Mouse (Mus musculus): ENCODE results near the gene Bscl2. TPM values are rescaled to one million over a fixed set of nuclear protein-coding genes. Genes with fewer than 3 reads are reported as not detected.
"Not testable (repeated sequence)": the region's sequence is repeated elsewhere in the genome, so short reads cannot be mapped to it uniquely, and the experiment has no call there.

Gene Bscl2
- polyA plus RNA-seq, 1 experiment, result not detected

GRCm38 (mm10) chr19:8895397-8895960, 58.2 kb downstream of the Bscl2 start:
- 81% methylated on average over 9 of the region's 9 CpGs for WGBS
- Histone ChIP-seq H3K27ac (ENCODE audit: insufficient read depth, low read depth, low read length) (no peak overlapping the region), H3K4me3 (ENCODE audit: insufficient read depth, low read depth, low read length) (no peak overlapping the region), H3K4me1 (ENCODE audit: control insufficient read depth, insufficient read depth, low read length) (peaks cover 9% of the 10 kb centered on the region)
- no peak for TF ChIP-seq CTCF (IDR thresholded peaks at IDR 0.05; ENCODE audit: insufficient read depth, low read depth, low read length)
- no peak for TF ChIP-seq POLR2A (IDR thresholded peaks at IDR 0.05; ENCODE audit: insufficient read depth, low read depth, low read length)

DNA sequence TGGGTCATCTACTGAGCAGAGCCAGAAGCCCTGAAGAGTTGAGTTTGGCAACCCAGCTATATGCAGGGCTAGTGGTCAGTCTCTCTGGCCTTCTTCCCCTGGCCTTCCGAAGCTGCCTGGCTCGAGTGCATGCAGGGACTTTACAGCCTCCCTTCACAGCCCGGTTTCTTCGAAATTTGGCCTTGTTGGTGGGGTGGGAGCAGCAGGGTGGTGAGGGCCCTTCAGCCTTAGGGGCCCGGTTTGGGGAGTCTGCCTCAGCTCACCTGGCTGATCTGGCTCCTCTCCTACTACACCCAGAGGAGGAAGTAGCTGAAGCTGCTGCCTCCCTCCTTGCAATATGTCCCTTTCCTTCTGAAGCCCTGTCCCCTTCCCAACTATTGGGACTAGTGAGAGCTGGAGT, 59.0 kb downstream of the Bscl2 start:
- H3K4me3 ChIP-seq (ENCODE audit: insufficient read depth, low read depth, low read length); H3K27ac ChIP-seq (ENCODE audit: insufficient read depth, low read depth, low read length); H3K4me1 ChIP-seq (ENCODE audit: control insufficient read depth, insufficient read depth, low read length): not testable (repeated sequence)
- WGBS, result 92% methylated on average over 5 of the region's 5 CpGs

DNA sequence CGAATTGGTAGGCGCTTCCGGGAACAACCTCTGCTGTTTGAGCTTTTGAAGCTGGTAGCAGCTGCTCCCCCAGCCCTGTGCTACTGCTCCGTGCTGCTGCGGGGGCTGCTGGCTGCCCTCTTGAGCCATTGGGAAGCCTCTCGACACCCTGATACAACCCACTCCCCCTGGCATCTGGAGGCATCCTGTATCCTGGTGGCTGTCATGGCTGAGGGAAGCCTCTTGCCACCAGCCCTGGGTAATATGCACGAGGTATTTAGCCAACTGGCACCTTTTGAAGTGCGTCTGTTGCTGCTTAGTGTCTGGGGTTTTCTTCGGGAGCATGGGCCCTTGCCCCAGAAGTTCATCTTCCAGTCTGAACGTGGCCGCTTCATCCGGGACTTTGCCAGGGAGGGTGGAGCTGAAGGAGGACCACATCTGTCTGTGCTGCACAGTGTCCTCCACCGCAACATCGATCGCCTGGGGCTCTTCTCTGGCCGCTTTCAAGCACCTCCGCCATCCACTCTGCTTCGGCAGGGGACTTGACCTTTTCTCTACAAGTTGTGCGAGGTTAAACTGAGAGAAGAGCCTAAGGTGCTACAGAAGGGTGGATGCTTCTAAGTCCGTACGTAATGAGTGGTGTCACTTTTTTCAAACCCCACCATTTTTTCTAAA, 60.1 kb downstream of the Bscl2 start:
- not testable (repeated sequence) for H3K4me1 ChIP-seq (ENCODE audit: control insufficient read depth, insufficient read depth, low read length)
- 15% methylated on average over 21 of the region's 21 CpGs for WGBS
- Histone ChIP-seq H3K27ac (ENCODE audit: insufficient read depth, low read depth, low read length) (0 out of 2 replicates have a peak overlapping the region, but pooled peaks have one; percentile 8), H3K4me3 (ENCODE audit: insufficient read depth, low read depth, low read length) (peak overlapping the region; percentile 83)

DNA sequence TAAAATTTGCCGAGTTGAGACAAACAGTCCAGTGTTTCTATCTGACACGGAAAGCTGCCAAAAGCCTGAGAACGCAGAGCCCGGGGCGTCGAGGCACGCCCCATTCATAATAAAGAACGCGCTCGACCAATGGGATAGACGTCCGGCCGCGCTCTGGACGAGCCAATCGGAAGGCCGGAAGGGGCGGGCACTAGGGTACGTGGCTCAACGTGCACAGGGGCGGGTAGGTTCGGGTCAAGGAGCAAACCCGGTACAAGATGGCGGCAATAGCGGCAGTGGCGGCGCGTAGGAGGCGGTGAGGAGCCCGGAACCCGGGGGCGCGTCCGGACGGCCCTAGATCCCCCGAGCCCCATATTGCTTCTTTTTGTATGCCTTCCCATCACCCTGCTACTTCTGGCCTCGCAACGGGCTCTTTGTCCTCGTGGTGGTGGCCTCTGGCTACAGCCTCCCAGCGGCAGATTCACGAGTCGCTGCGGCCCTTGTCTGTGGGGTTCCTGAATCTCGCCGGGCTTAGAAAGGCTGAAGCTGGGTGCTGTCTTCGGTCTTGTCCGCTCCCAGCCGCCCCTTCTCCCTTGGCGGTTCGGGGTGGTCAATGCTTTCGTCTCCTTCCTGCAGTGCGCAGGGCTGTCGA, 60.7 kb downstream of the Bscl2 start, which contains the start of gene Ganab:
Gene Ganab (plus strand): TSS at position 207 of the 631 bp plus-strand sequence.
- Histone ChIP-seq H3K4me1 (ENCODE audit: control insufficient read depth, insufficient read depth, low read length) (peaks cover 9% of the 10 kb centered on the region), H3K4me3 (ENCODE audit: insufficient read depth, low read depth, low read length) (peak within 1 kb of the TSS; percentile 83), H3K27ac (ENCODE audit: insufficient read depth, low read depth, low read length) (peak within 1 kb of the TSS; percentile 77)
- under 1% methylated on average over 53 of the region's 53 CpGs for WGBS
- TF ChIP-seq CTCF (IDR thresholded peaks at IDR 0.05; ENCODE audit: insufficient read depth, low read depth, low read length), result peak; percentile 40; the same call in 1 of the 2 replicates
- TF ChIP-seq POLR2A (IDR thresholded peaks at IDR 0.05; ENCODE audit: insufficient read depth, low read depth, low read length), result peak; percentile 74

Other genes starting within 250 kb of the Bscl2 start
- gene Slc22a8, start 246.2 kb upstream of the Bscl2 start, polyA plus RNA-seq (2012; ENCODE audit: insufficient read depth, insufficient read length, low replicate concordance, missing spikeins), result not detected in 2 replicates
- gene Slc22a6, start 219.4 kb upstream of the Bscl2 start, polyA plus RNA-seq (2012; ENCODE audit: insufficient read depth, insufficient read length, low replicate concordance, missing spikeins), result not detected in 2 replicates
- not detected in 2 replicates for gene Chrm1, start 173.7 kb upstream of the Bscl2 start, polyA plus RNA-seq (2012; ENCODE audit: insufficient read depth, insufficient read length, low replicate concordance, missing spikeins)
- not detected in 2 replicates for gene Slc3a2, start 114.1 kb upstream of the Bscl2 start, polyA plus RNA-seq (2012; ENCODE audit: insufficient read depth, insufficient read length, low replicate concordance, missing spikeins)
- gene Wdr74, start 101.6 kb upstream of the Bscl2 start, polyA plus RNA-seq (2012; ENCODE audit: insufficient read depth, insufficient read length, low replicate concordance, missing spikeins), result not detected in 2 replicates
- gene 1700092M07Rik, start 96.7 kb upstream of the Bscl2 start, polyA plus RNA-seq (2012; ENCODE audit: insufficient read depth, insufficient read length, low replicate concordance, missing spikeins), result not detected in 2 replicates
- gene Stx5a, start 96.1 kb upstream of the Bscl2 start, polyA plus RNA-seq (2012; ENCODE audit: insufficient read depth, insufficient read length, low replicate concordance, missing spikeins), result 609 TPM in 1 of 2 replicates, not detected in the other
- gene Nxf1, start 80.4 kb upstream of the Bscl2 start, polyA plus RNA-seq (2012; ENCODE audit: insufficient read depth, insufficient read length, low replicate concordance, missing spikeins), result not detected in 2 replicates
- not detected in 2 replicates for gene Tmem223, start 66.5 kb upstream of the Bscl2 start, polyA plus RNA-seq (2012; ENCODE audit: insufficient read depth, insufficient read length, low replicate concordance, missing spikeins)
- gene Tmem179b, start 63.0 kb upstream of the Bscl2 start, polyA plus RNA-seq (2012; ENCODE audit: insufficient read depth, insufficient read length, low replicate concordance, missing spikeins), result not detected in 2 replicates
- not detected in 2 replicates for gene Taf6l, start 51.0 kb upstream of the Bscl2 start, polyA plus RNA-seq (2012; ENCODE audit: insufficient read depth, insufficient read length, low replicate concordance, missing spikeins)
- gene Polr2g, start 38.9 kb upstream of the Bscl2 start, polyA plus RNA-seq (2012; ENCODE audit: insufficient read depth, insufficient read length, low replicate concordance, missing spikeins), result not detected in 2 replicates
- not detected in 2 replicates for gene Zbtb3, start 34.9 kb upstream of the Bscl2 start, polyA plus RNA-seq (2012; ENCODE audit: insufficient read depth, insufficient read length, low replicate concordance, missing spikeins)
- not detected in 2 replicates for gene Ttc9c, start 18.1 kb upstream of the Bscl2 start, polyA plus RNA-seq (2012; ENCODE audit: insufficient read depth, insufficient read length, low replicate concordance, missing spikeins)
- 134 and 194 TPM in 2 replicates for gene Hnrnpul2, start 17.5 kb upstream of the Bscl2 start, polyA plus RNA-seq (2012; ENCODE audit: insufficient read depth, insufficient read length, low replicate concordance, missing spikeins)
- not detected in 2 replicates for gene AC129217.1, start 7.7 kb upstream of the Bscl2 start, polyA plus RNA-seq (2012; ENCODE audit: insufficient read depth, insufficient read length, low replicate concordance, missing spikeins)
- gene Gng3, start 1.7 kb downstream of the Bscl2 start, polyA plus RNA-seq (2012; ENCODE audit: insufficient read depth, insufficient read length, low replicate concordance, missing spikeins), result not detected in 2 replicates
- gene Lrrn4cl, start 13.3 kb downstream of the Bscl2 start, polyA plus RNA-seq (2012; ENCODE audit: insufficient read depth, insufficient read length, low replicate concordance, missing spikeins), result not detected in 2 replicates
- gene Ubxn1, start 34.0 kb downstream of the Bscl2 start, polyA plus RNA-seq (2012; ENCODE audit: insufficient read depth, insufficient read length, low replicate concordance, missing spikeins), result 403 TPM in 1 of 2 replicates, not detected in the other
- gene Uqcc3, start 43.5 kb downstream of the Bscl2 start, polyA plus RNA-seq (2012; ENCODE audit: insufficient read depth, insufficient read length, low replicate concordance, missing spikeins), result not detected in 2 replicates
- not detected in 2 replicates for gene Lbhd1, start 46.3 kb downstream of the Bscl2 start, polyA plus RNA-seq (2012; ENCODE audit: insufficient read depth, insufficient read length, low replicate concordance, missing spikeins)
- gene Gm49403, start 46.5 kb downstream of the Bscl2 start, polyA plus RNA-seq (2012; ENCODE audit: insufficient read depth, insufficient read length, low replicate concordance, missing spikeins), result not detected in 2 replicates
- not detected in 2 replicates for gene 1810009A15Rik, start 51.4 kb downstream of the Bscl2 start, polyA plus RNA-seq (2012; ENCODE audit: insufficient read depth, insufficient read length, low replicate concordance, missing spikeins)
- gene Gm49416, start 51.5 kb downstream of the Bscl2 start, polyA plus RNA-seq (2012; ENCODE audit: insufficient read depth, insufficient read length, low replicate concordance, missing spikeins), result not detected in 2 replicates
- not detected in 2 replicates for gene Ints5, start 55.5 kb downstream of the Bscl2 start, polyA plus RNA-seq (2012; ENCODE audit: insufficient read depth, insufficient read length, low replicate concordance, missing spikeins)
- not detected in 2 replicates for gene Ganab, start 60.6 kb downstream of the Bscl2 start, polyA plus RNA-seq (2012; ENCODE audit: insufficient read depth, insufficient read length, low replicate concordance, missing spikeins)
- gene B3gat3, start 82.9 kb downstream of the Bscl2 start, polyA plus RNA-seq (2012; ENCODE audit: insufficient read depth, insufficient read length, low replicate concordance, missing spikeins), result not detected in 2 replicates
- not detected in 2 replicates for gene Rom1, start 91.9 kb downstream of the Bscl2 start, polyA plus RNA-seq (2012; ENCODE audit: insufficient read depth, insufficient read length, low replicate concordance, missing spikeins)
- gene Eml3, start 92.1 kb downstream of the Bscl2 start, polyA plus RNA-seq (2012; ENCODE audit: insufficient read depth, insufficient read length, low replicate concordance, missing spikeins), result not detected in 2 replicates
- not detected in 2 replicates for gene Mta2, start 104.4 kb downstream of the Bscl2 start, polyA plus RNA-seq (2012; ENCODE audit: insufficient read depth, insufficient read length, low replicate concordance, missing spikeins)
- not detected in 2 replicates for gene Tut1, start 116.4 kb downstream of the Bscl2 start, polyA plus RNA-seq (2012; ENCODE audit: insufficient read depth, insufficient read length, low replicate concordance, missing spikeins)
- 678 TPM in 1 of 2 replicates, not detected in the other for gene Eef1g, start 129.6 kb downstream of the Bscl2 start, polyA plus RNA-seq (2012; ENCODE audit: insufficient read depth, insufficient read length, low replicate concordance, missing spikeins)
- not detected in 2 replicates for gene Ahnak, start 151.8 kb downstream of the Bscl2 start, polyA plus RNA-seq (2012; ENCODE audit: insufficient read depth, insufficient read length, low replicate concordance, missing spikeins)